Mouse (Mus musculus): ENCODE results near the gene Plekha5.
A peak's percentile ranks its signal among the peaks of the same experiment; 100 is the strongest.

Gene Plekha5

DNA sequence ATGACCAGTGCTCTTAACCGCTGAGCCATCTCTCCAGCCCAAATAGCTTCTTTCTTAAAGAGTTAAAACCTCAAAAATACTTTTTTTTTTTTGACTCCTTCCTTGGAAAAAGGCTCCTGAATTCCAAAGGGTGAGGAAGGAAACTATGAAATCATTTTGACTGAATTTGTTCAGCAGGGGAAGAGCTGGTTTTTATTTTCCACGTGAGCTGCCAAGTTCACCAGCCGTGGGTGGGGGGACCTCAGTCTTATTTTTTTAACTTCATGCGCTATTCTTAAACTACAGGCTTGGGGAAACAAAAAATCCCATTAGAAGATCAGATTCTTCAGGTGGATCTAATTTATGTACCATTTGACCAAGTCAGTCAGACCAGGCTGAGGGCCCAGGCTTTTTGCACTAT lies 187.4 kb downstream of the Plekha5 start:
- DNase-seq (ENCODE audit: low read depth, low spot score): no peak

- DNase-seq (ENCODE audit: low read depth, low spot score): no peak
Measured at GRCm38 (mm10) chr6:140611893-140612473, 188.1 kb downstream of the Plekha5 start.

DNA sequence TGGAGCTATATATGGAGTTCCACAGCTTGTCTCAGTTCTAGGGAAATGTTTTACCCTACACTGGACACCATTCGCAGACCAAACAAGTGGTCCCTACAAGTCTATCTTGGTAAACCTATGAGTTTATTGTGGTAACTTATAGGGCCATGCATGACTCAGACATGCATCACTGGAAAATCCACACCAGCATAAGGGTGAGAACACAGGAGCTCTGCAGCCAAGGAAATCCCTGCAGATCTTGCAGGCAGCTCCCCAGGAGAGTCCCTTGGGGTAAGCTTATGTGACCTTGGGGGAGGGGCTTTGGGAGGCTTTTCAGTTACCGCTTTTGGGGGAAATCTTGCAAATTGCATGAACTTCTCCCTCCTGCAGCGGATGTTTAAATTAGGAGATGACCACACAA lies 190.0 kb downstream of the Plekha5 start:
- no peak for DNase-seq (ENCODE audit: low read depth, low spot score)

- no peak for DNase-seq (ENCODE audit: low read depth, low spot score)
Measured at GRCm38 (mm10) chr6:140614711-140615110, 190.9 kb downstream of the Plekha5 start.

- DNase-seq (ENCODE audit: low read depth, low spot score): no peak
Measured at GRCm38 (mm10) chr6:140620531-140621349, 196.9 kb downstream of the Plekha5 start.

DNA sequence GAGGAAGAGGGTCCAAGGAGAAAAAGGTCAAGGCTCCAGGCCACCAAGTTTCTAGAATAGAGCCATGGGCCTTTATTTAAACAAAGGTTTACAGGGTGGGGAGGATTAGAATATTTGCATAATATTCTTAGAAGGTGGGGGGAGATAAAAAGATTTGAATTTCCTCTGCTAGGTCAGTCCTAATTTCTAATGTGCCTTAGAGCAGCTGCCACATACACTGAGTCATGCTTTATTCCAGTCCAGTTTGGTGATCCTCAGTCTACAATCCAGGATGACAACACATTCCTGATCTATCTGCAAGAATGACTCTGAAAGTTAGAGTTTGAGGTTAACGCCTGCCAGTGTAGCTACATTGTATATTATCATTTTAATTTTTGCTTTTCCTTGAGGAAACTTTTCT lies 197.8 kb downstream of the Plekha5 start:
- no peak for DNase-seq (ENCODE audit: low read depth, low spot score)

DNA sequence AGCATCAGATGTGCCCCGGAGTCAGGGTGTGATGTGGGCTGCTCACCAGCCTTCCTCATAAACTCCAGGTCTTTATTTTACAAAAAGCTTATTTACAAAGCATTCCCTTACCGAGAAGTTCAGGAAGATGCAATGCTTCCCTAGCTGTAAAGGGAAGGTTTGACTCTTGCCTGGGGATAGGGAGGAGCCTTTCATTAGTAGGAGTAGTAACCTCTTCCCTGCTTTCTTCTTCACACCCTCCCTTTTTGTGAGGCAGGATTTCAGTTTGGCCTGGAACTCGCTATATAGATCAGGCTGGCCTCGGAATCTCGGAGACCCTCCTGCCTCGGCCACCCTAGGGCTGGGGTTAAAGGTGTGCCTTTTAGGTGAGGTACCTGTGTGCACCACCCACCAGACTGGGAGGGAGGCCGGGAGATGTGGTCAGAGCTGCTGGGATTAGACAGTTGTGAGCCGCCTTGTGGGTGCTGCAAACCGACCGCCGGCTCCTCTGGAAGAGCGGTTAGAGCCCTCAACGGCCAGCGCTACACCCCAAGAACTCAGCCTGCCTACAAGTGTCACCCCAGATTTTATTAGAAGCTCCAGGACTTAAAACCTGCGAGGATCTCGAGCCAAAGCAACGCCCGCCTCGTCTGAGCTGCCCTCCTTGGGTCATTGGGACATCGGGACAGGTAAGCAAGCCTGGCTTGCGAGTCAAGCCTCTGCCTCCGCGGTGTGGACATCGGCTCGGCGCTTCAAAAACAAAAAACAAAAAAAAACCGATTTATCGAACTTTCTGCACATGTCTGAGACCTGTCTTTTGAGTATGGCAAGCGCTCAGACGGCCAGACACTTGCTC lies 198.8 kb downstream of the Plekha5 start, which contains the start of gene Aebp2:
Gene Aebp2, plus strand, starts transcription at position 273 of the 835 bp plus-strand sequence.
- DNase-seq (ENCODE audit: low read depth, low spot score): no peak

DNA sequence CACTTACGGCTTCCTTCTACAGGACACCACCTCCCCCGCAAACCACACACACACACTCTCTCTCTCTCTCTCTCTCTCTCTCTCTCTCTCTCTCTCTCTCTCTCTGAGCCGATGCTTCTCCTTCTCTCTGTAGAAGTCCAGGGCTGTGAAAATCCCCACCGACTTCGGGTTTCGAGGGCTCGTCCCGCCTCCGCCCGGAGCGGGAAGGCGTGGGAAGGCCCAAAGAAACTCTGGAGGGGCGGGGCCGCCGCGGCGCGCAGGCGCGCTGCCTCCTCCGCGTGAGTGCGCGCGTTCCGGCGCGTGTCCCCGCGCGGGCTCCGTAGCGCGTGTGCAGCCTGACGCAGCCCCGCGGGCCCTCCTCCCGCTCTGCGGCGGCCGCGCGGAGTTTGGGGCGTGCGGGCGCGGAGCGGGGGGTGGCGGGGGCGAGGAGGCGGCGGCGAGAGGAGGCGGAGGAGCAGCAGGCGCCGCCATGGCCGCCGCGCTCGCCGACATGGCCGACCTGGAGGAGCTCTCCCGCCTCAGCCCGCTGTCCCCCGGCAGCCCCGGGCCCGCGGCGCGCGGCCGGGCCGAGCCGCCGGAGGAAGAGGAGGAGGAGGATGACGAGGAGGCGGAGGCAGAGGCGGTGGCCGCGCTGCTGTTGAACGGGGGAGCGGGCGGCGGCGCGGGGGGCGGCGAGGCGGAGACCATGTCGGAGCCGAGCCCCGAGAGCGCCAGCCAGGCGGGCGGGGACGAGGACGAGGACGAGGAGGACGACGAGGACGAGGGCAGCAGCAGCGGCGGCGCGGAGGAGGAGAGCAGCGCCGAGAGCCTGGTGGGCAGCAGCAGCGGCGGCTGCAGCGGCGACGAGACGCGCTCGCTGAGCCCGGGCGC lies 199.6 kb downstream of the Plekha5 start:
- peak; percentile 92 for DNase-seq (ENCODE audit: low read depth, low spot score)

GRCm38 (mm10) chr6:140624096-140625051 lies 200.5 kb downstream of the Plekha5 start:
- DNase-seq (ENCODE audit: low read depth, low spot score): peak; percentile 23

DNA sequence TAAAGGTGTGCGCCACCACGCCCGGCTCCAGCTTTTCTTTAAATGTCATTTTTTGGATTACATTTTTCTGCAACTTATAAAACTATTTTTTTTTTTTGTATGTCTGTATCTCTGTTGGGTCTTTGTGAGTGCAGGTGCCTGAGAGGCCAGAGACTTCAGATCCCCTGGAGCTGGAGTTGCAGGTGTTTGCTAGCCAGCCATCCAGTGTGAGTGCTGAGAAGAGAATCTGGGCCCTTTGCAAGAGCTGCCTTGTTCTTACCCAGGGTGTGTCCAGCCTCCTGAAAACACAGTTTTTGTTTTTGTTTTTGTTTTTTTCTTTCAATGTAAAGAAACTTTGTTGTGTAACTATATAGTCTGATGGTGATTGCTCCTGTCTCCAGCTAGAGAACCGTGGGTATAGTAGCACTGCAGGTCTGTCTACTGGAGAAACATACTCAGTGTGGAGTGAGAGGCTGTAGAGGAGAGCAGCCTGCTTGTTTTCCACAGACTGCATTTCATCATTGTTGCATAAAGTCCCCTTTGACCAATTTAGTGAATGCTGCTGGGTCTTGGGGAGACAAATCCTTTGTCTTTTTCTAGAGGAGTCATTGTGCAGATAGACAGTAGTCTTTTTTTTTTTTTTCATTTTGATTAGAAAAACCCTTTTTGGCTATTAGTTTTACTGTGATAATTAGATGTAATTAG lies 205.5 kb downstream of the Plekha5 start:
- no peak for DNase-seq (ENCODE audit: low read depth, low spot score)

GRCm38 (mm10) chr6:140630306-140630705 lies 206.5 kb downstream of the Plekha5 start:
- DNase-seq (ENCODE audit: low read depth, low spot score): no peak

DNA sequence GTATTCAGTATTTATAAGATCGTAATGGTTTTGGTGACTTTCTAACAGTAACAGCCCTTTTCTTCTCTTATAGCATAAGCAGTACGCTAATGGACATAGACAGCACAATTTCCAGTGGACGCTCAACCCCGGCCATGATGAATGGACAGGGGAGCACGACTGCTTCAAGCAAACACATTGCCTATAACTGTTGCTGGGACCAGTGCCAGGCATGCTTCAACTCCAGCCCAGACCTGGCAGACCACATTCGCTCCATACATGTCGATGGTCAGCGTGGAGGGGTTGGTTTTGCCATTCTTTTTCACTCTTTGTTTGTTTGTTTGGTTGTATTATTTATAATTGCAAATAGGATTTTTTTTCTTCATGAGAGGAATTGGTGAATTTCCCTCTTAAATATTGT lies 209.8 kb downstream of the Plekha5 start:
- no peak for DNase-seq (ENCODE audit: low read depth, low spot score)

GRCm38 (mm10) chr6:140636290-140636689 lies 212.4 kb downstream of the Plekha5 start:
- no peak for DNase-seq (ENCODE audit: low read depth, low spot score)

DNA sequence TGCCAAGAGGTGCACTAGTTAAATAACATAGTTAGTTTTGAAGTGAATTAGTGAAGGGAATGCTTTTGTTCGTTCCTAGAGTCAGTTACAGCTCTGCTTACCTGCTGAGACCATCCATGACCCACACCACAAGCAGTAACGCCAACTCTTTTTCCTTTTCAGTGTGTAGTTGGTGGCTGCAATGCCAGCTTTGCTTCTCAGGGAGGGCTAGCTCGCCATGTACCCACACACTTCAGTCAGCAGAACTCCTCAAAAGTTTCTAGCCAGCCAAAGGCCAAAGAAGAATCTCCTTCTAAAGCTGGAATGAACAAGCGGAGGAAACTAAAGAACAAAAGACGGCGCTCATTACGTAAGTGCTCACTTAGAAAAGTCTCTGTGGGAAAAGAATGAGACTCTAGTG lies 218.2 kb downstream of the Plekha5 start:
- DNase-seq (ENCODE audit: low read depth, low spot score): no peak

DNA sequence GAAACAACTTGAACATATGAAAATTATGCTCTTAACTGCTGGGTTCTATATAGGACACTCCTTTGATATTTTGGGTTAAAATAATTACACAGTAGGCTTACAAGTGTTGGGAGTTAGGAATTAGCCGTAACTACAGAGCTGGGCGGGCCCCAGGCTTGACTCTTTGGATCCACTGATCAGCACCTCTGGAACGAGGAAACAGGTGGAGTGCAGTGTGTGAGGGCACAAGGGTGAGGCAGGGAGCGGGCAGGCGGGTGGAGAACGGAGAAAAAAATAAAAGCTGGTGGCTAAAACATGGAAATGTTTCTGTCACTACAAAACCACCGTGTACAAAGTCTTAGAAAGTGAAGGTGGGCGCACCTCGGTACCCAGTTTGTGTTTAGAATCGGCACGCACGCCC lies 218.8 kb downstream of the Plekha5 start:
- no peak for DNase-seq (ENCODE audit: low read depth, low spot score)

DNA sequence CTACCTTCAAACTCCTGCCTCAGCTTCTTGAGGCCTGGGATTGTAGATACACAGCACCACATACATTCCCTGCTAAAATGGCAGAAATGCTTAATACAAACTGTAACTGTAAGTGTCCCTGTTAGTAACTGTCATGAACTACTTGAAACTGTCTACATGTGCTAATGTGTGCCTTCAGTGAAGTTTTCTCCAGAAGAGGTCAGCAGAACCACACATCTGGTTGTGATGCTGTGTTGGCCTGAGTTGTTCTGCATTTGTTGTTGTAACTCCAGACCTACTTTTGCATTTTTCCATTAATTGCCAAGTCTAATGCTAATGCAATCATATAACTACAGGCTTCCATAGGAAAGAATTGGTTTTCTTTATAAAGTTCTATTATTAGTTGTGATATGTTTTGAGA lies 222.1 kb downstream of the Plekha5 start:
- no peak for DNase-seq (ENCODE audit: low read depth, low spot score)
